Mouse (Mus musculus) T-helper 1 cell (primary cell): ENCODE results near the gene Pex5l.

Experiments used
- in situ Hi-C: fragments of 300-600 bp; cut with MboI, MseI; formaldehyde crosslinking; loops from one replicate; pipeline ENCODE4 v1.15.1; 2025; ENCODE audit warnings: high pct_unique_total_duplicates

Pex5l gene

GRCm38 (mm10) chr3:33142901-33143461, at the start of gene Pex5l:
TSS of gene Pex5l (minus strand) at chr3:33143247.
- in situ Hi-C loops: loop anchor here (10.0 kb wide), 1 partner anchor 782 kb away; no protein-coding TSS in a partner anchor

DNA sequence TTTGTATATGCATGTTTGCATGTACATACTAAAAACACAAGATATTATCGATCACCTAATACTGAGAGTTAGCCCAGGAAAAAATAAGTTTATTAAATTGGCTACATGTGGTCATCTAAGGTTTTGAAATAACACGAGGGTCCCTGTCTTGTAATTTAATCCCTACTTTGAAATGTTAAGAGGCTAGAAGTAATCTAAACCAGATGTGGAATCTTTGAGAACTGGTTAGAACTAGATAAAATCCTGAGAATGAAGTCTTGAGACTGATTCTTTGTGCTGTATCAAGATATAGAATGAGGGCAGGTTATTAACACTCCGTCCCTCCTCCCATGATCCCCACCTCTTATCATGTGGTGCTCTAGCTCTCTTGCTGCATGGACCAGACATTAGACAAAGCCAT, 22.1 kb upstream of the Pex5l start:
- in situ Hi-C loops: no loop called here

GRCm38 (mm10) chr3:33163821-33164220, 20.8 kb upstream of the Pex5l start:
- in situ Hi-C loops: no loop called here

GRCm38 (mm10) chr3:33143592-33143991, 545 bp upstream of the Pex5l start:
- in situ Hi-C loops: loop anchor here (10.0 kb wide), 1 partner anchor 781 kb away; no protein-coding TSS in a partner anchor

GRCm38 (mm10) chr3:33142398-33142797, 649 bp downstream of the Pex5l start:
- in situ Hi-C loops: loop anchor here (10.0 kb wide), 1 partner anchor 782 kb away; no protein-coding TSS in a partner anchor

DNA sequence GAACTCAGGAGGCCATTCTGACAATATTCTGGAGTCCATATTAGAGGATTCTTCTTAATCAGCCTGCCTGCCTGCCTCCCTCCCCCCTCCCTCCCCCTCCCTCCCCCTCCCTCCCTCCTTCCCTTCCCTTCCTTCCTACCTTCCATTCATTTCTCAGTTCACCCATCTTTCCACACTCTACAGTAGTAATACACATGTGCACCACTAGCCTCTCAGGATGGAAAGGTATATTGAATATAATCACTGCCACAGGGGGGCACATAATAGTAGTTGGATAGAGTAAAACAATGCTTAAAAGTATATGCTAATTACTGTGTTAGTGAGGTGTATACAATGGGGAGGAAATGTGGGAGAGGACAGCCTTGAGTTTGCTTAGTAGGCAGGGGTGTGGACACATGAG, 13.1 kb downstream of the Pex5l start:
- in situ Hi-C loops: no loop called here

DNA sequence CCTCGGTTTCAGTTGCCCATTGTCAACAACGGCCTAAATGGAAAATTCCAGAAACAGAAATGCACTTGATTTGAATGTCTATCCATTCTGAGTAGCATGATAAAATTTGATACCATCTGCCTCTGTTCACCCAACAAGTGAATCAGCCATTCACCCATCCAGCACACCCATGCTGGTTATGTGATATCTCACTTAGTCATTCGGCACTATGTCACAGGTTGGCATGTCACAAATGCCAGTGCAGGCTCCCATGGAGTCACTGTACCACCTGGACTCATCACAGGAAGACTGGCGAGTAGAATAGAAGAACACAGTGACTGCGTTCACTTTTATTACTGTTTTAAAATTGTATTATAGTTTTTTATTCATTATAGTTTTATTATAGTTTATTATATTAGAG, 18.3 kb downstream of the Pex5l start:
- in situ Hi-C loops: no loop called here

DNA sequence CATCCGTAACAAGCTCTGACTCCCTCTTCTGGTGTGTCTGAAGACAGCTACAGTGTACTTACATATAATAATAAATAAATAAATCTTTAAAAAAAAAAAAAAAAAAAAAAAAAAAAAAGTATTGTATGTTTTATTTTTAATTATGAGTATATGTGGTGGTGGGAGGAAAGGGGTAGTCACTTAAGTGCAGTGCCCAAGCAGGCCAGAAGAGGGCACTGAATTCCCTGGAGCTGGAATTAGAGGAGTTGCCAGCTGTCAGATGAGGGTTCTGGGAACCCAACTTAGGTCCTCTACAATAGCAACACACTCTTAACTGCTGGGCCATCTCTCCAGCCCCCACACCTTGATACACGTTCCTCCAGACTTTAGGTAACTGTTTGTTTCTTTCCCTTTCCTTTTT, 37.3 kb downstream of the Pex5l start:
- in situ Hi-C loops: loop anchor here (10.0 kb wide), 1 partner anchor 1309 kb away; no protein-coding TSS in a partner anchor

DNA sequence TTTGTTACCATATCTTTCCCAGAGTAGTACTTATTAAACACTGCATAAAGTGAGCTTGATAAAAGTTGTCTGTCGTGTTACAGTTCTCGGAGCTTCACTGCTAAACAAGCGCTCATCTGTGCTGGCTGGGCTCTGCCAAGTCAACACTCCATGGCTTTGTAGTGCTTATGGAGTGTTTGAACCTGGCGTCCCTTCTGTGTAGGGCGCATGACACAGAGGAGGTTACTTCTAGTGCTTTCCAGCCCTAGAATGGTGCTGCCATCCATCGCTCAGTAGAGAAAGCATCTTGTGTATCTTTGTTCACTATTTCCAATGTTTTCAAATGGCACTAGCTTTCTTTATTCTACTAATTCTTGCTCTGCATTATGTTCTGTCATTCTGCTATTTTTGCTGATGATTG, 39.5 kb downstream of the Pex5l start:
- in situ Hi-C loops: loop anchor here (10.0 kb wide), 1 partner anchor 1311 kb away; no protein-coding TSS in a partner anchor

DNA sequence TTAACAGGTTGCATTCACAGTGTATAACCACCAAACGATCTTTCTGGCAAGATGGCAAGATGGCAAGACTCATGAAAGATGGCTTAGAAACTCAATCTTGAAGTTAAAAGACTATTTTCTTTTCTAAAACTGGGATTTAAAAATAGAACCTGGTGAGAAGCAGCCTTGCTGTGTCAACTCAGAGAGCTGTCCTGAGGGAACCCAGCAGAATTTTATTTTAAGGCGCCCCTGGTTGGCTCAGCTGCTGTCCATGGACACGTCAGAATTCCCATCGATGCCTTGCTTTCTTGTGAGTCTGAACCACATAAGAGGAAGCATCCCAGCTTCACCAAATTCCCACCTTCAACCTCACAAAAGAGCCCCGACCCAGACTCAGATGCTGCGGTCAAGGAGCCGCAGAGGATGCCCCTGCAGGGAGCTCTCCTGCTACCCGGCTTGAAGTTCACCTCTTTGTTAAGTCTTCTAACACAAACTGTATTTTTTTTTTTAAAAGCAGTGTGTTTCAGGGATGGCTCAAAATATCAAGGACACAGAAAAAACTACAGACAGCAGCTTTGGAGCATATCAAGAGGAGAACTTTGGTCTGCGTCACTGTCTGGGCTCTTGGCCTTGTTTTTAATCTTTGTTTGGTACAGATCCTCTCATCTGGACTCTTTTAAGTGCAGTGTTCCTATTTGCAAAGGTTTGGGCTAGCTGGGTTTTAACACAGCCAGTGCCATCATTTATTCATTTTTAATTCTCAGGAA, 44.3 kb downstream of the Pex5l start:
- in situ Hi-C loops: no loop called here

DNA sequence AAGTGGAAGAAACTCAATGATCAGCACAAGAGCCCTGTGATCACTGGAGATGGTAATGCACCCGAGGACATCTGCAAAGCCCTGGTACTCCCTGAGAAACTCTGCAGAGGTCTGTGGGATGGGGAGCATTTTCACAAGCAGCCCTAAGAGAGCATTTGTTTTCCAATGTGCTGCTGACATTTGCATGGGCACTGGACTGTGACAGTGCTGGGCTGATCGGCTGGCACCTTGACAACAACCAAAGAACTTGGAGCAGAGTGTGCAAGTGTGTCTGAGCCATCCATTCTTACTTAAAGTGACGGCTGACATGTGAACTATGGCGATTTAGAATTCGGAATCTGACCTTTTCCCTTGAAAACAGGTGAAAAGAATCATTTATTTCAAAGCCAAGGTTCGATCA, 49.4 kb downstream of the Pex5l start:
- in situ Hi-C loops: no loop called here

DNA sequence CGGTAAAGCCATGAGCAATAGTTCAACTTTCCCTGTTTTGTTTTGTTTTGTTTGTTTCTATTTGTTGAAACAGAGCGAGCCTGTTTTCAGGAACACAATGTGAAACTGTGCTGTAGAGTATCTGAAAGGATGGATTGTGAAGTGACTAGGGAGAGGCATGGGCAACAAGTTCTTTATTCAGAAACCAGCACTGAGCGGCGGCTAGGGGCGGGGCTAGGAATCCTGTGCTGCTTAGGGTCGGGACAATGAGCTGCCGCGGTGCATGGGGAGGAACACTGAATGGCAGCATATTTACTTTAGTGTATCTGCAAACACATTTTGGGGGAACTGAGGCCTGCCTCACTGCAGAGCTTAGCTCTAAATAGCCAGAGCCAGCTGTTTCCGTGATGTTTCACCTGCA, 53.0 kb downstream of the Pex5l start:
- in situ Hi-C loops: no loop called here

DNA sequence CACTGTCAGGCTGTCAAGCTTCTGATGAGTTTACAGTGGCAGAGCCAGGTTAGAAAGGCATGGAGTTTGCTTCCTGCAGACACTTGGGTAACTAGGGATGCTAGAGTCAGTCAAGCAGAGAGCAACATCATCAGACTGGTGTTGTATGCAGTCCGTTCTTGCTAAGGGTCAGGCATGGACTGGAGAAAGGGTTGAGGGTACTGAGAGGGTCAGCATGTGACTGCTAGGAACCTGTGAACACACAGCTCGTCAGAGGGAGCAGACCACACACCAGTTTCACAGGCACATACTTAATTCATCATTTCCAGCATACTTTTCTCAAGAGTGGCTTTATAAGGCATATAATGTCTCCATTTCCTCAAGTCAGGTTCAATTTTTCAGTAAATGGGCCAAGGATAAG, 53.6 kb downstream of the Pex5l start:
- in situ Hi-C loops: no loop called here

- in situ Hi-C loops: no loop called here
These were observed 54.8 kb downstream of the Pex5l start for GRCm38 (mm10) chr3:33088276-33088675.

GRCm38 (mm10) chr3:33082806-33083338, 60.2 kb downstream of the Pex5l start:
- in situ Hi-C loops: no loop called here

GRCm38 (mm10) chr3:33081793-33082192, 61.3 kb downstream of the Pex5l start:
- in situ Hi-C loops: no loop called here

DNA sequence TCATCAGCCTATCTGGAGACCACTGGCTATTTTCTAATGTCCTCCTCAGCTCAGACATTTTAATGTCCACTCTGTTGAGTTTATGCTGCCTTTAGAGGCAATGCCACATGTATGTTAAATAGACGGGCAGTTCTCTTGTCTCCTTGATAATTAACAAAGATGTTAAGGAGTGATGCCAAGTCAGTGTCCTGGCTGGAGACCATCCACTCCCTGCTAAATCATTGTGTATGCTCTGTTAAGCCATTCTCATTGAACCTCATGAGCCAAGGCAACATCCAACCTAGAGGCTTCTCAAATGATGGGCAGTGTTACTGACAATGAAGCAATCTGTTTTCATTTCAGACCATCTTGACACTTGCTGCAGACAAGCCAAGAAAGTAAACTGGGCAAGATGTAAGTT, 63.4 kb downstream of the Pex5l start:
- in situ Hi-C loops: no loop called here

DNA sequence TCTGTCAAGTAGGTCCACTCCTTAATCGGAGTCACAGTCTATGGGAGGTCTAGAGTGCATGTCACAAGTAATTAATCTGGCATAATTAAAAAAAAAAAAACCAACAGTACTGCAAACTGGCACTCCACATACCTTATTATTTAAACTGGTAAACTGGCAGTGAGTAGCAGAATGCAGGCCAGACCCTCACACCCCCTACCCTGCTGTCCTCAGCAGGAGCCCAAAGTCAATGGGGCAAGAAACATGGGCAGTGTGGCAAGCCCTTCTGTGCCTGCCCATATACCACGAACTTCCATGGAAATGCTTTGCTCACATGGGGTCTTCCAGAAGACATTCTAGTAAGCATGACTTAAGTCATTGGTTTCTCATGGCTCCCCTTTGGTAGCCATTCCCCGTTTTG, 63.9 kb downstream of the Pex5l start:
- in situ Hi-C loops: no loop called here

DNA sequence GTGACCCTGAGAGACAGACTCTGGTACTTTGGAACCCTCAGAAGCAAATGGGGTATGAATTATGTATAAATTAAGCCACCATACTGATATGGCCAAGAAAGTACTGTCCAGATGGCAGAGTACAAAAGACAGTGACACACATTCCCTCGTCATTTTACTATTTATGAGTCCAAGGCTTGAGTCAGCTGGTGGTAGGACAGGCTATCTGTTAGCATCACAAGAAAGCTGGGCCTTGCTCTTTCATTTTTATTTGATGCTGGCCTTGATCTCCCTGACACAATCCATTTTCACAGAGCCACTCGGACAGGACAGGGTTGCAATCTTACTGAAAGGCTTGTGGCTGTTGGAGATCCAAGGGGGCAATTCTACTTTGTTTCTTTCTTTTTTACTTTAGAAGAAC, 67.4 kb downstream of the Pex5l start:
- in situ Hi-C loops: no loop called here

GRCm38 (mm10) chr3:33074266-33074981, 68.6 kb downstream of the Pex5l start:
- in situ Hi-C loops: no loop called here

DNA sequence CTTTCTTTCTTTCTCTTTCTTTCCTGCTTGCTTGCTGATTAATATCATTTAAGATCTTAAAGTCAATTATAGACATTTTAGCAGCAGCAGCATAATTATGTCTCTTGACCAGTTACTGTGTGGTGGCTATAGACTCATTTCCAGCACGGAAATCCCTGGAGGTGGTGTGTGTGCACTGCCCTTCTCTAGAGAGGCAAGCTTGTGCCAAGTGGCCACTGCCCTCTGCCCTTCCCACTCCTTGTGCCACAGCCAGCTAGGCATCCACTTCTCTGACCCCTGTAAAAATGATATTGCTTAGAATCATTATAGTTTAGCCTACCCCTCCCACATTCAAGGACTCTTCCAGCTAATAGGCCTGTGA, 69.2 kb downstream of the Pex5l start:
- in situ Hi-C loops: no loop called here

- in situ Hi-C loops: no loop called here
These were observed 72.3 kb downstream of the Pex5l start for GRCm38 (mm10) chr3:33070771-33071170.
